Mouse (Mus musculus) heart, embryonic 12.5 days (tissue): Measurements from ENCODE around the gene Rxra. TPM values are rescaled to one million over a fixed set of nuclear protein-coding genes. Genes with fewer than 3 reads are reported as not detected.

Experiments used
- ATAC-seq: fragments of 200-750 bp; cut with Nextera tagmentation; 2 replicates; pipeline ENCODE4 v1.8.0; 2017; ENCODE audit warnings: moderate TSS enrichment, moderate library complexity; ENCODE audit not compliant: insufficient number of reproducible peaks, low FRiP score
- H3K27ac ChIP-seq: fragments of 300-500 bp; sonication (generic); 2 replicates; pipeline ENCODE4 v1.5.1; 2016; ENCODE audit warnings: mild to moderate bottlenecking, moderate library complexity; ENCODE audit not compliant: poor library complexity, severe bottlenecking
- H3K27me3 ChIP-seq: fragments of 300-500 bp; sonication (generic); replicated peaks from 2 replicates; pipeline ENCODE4 v1.6.1; 2016; ENCODE audit warnings: mild to moderate bottlenecking, moderate library complexity
- H3K36me3 ChIP-seq: fragments of 300-500 bp; sonication (generic); 2 replicates; pipeline ENCODE4 v1.6.1; 2016; ENCODE audit warnings: mild to moderate bottlenecking, moderate library complexity
- H3K4me1 ChIP-seq: fragments of 300-500 bp; sonication (generic); replicated peaks from 2 replicates; pipeline ENCODE4 v1.6.1; 2016; ENCODE audit warnings: mild to moderate bottlenecking
- H3K4me2 ChIP-seq: fragments of 300-500 bp; sonication (generic); 2 replicates; pipeline ENCODE4 v1.6.1; 2016; ENCODE audit warnings: mild to moderate bottlenecking, moderate library complexity
- H3K4me3 ChIP-seq: fragments of 300-500 bp; sonication (generic); 2 replicates; pipeline ENCODE4 v1.5.1; 2016; ENCODE audit warnings: mild to moderate bottlenecking
- H3K9ac ChIP-seq: fragments of 300-500 bp; sonication (generic); 2 replicates; pipeline ENCODE4 v1.6.1; 2016; ENCODE audit warnings: mild to moderate bottlenecking, moderate library complexity
- H3K9me3 ChIP-seq: fragments of 300-500 bp; sonication (generic); replicated peaks from 2 replicates; pipeline ENCODE4 v1.6.1; 2016; ENCODE audit warnings: mild to moderate bottlenecking, moderate library complexity
- WGBS: fragments of 180-500 bp; shearing (Covaris S2); methylation state at CpG from one replicate; pipeline ENCODE4 v1.1.7; 2016; 5-methylcytosine and 5-hydroxymethylcytosine counted together
- polyA plus RNA-seq: library from polyadenylated mRNA; unstranded; fragments of >200 nt; fragmentation: Nextera tagmentation; extraction: Ambion mirVana; gene quantifications from 2 replicates; pipeline ENCODE4 v1.2.1, GENCODE M21; 2016

Gene Rxra
- 7.8 and 8.6 TPM in 2 replicates for polyA plus RNA-seq

DNA sequence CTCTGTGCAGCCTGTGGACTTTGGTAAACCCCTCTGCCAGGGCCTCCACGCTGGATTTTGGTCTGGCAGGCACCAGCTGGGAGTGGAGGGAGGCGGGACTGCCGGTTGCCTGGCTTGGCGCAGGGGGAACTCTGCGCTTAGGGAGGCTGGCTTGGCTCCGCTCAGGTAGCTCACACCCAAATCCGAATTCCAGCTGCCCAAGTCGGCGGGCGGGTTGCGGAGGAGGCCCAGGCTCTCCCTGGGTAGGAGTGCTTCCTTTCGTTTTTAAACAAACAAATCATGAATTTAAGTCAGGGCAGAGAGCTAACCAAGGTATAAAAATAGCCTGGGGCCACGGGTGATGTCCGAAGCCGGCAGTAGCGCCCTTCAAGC, at the start of gene Rxra:
Gene Rxra (plus strand): TSS at position 335 of the 372 bp plus-strand sequence.
- no peaks in the 10 kb centered on the region for H3K9me3 ChIP-seq
- ATAC-seq, result no peak
- peaks cover 53% of the 10 kb centered on the region for H3K4me1 ChIP-seq
- 3% methylated on average over 16 of the region's 16 CpGs for WGBS
- H3K36me3 ChIP-seq, result no peaks in the 10 kb centered on the region
- peak within 1 kb of the TSS; percentile 95 for H3K4me3 ChIP-seq
- peak within 1 kb of the TSS; percentile 95 for H3K9ac ChIP-seq
- no peaks in the 10 kb centered on the region for H3K27me3 ChIP-seq
- peak within 1 kb of the TSS; percentile 89 for H3K4me2 ChIP-seq
- H3K27ac ChIP-seq, result peak within 1 kb of the TSS; percentile 97

DNA sequence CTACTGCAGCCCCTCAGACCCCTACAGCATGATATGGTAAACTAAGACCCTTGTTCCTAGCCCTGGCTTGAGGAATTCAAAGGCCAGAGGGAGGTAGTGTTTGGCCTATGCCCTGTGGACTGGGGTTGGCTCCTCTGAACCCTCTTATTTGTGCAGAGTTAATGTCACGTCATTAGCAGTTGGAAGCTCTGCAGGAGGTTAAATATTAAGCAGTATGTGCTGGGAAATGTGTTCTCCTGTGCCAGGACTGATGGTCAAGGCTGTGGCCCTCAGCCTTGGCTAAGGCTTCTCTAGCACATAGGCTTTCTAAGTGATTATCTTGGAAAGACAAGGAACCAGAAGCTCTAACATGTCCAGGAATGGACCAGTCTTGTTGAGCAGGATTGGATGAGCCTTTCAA, 49.6 kb upstream of the Rxra start:
- WGBS, result 78% methylated on average over 1 of the region's 1 CpGs
- H3K4me1 ChIP-seq, result peaks cover 6% of the 10 kb centered on the region; the same call in 1 of the 2 replicates
- H3K9me3 ChIP-seq, result no peaks in the 10 kb centered on the region
- no peak overlapping the region for H3K27ac ChIP-seq
- no peak overlapping the region for H3K4me3 ChIP-seq
- no peaks in the 10 kb centered on the region for H3K36me3 ChIP-seq
- ATAC-seq, result no peak
- H3K4me2 ChIP-seq, result no peak overlapping the region
- 0 out of 2 replicates have a peak, but pooled peaks cover 3% of the 10 kb centered on the region for H3K27me3 ChIP-seq
- no peak overlapping the region for H3K9ac ChIP-seq

DNA sequence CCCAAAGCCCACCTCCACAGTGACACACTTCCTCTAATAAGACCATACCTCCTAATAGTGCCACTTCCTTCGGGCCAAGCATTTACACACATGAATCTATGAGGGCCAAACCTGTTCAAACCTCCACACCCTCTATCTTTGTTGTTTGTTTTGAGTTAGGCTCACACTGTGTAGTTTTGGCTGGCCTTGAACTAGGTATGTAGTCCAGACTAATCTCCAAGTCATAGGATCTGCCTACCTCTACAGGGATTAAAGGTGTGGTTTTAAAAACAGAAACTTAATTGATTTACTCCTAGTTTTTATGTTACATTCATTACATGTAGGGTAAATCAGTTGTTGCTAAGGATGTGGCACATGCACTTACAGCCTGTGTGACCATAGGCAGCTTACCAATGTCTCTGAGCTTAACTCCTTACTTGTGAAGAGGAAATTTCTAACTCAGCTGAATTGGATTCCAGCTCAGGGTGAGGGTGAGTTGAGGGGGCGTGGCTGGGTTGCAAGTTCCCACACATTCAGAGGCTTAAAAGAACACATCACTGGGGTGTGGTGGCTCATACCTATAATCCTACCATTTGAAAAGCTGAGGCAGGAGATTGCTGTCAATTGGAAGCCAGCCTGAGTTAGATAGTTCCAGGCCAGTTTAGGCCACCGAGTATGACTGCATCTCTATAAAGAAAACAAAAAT, 45.5 kb upstream of the Rxra start:
- ATAC-seq, result no peak
- H3K4me3 ChIP-seq, result no peak overlapping the region
- no peaks in the 10 kb centered on the region for H3K9me3 ChIP-seq
- H3K27ac ChIP-seq, result no peak overlapping the region
- H3K9ac ChIP-seq, result no peak overlapping the region
- H3K36me3 ChIP-seq, result no peaks in the 10 kb centered on the region
- no peak overlapping the region for H3K4me2 ChIP-seq
- WGBS, result 84% methylated on average over 3 of the region's 3 CpGs
- 0 out of 2 replicates have a peak, but pooled peaks cover 3% of the 10 kb centered on the region for H3K27me3 ChIP-seq
- peaks cover 16% of the 10 kb centered on the region for H3K4me1 ChIP-seq

DNA sequence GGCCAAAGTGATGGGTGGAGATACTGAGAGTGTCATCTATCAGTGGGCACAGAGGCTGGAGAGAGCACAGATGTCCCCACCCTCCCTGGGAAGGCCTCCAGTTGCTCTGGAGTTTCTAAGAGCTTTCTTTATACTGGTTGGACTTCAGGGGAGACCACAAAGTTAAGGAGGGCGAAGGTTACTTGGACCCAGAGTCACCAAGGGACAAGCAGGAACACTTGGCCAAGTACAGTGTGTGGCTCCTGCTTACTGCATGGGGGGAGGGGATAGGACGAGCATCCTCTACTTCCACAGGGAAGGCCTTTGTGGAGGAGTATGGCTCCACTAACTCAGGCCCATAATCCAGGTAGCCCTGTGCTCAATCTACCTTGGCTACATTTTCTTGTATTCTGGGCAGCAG, 42.8 kb upstream of the Rxra start:
- Histone ChIP-seq H3K27ac (no peak overlapping the region), H3K4me1 (peaks cover 38% of the 10 kb centered on the region), H3K4me2 (no peak overlapping the region), H3K36me3 (no peaks in the 10 kb centered on the region), H3K9me3 (no peaks in the 10 kb centered on the region), H3K27me3 (no peaks in the 10 kb centered on the region), H3K4me3 (no peak overlapping the region), H3K9ac (no peak overlapping the region)
- no peak for ATAC-seq
- 69% methylated on average over 2 of the region's 2 CpGs for WGBS

DNA sequence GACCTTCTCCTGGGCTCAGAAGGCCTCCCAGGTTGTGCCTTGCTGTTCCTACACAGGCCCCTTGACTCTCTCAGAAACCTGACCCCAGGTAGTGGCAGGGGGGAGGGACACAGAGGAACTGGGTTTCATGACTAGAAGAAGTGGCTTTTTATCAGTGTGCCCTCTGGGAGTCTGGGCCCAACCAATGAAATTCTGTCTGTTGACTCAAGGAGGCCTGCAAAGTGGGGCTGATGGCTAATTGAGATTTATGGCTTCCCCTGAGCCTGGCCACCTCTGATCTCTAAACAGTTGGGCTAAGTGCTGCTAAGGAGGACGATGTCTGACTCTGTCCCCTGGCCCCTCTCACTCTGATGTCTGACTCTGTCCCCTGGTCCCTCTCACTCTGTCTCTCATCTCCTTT, 42.2 kb upstream of the Rxra start:
- Histone ChIP-seq H3K4me2 (no peak overlapping the region), H3K9ac (no peak overlapping the region), H3K27me3 (no peaks in the 10 kb centered on the region), H3K27ac (no peak overlapping the region), H3K4me3 (no peak overlapping the region), H3K4me1 (peaks cover 44% of the 10 kb centered on the region), H3K36me3 (no peaks in the 10 kb centered on the region), H3K9me3 (no peaks in the 10 kb centered on the region)
- 75% methylated on average over 1 of the region's 1 CpGs for WGBS
- no peak for ATAC-seq

DNA sequence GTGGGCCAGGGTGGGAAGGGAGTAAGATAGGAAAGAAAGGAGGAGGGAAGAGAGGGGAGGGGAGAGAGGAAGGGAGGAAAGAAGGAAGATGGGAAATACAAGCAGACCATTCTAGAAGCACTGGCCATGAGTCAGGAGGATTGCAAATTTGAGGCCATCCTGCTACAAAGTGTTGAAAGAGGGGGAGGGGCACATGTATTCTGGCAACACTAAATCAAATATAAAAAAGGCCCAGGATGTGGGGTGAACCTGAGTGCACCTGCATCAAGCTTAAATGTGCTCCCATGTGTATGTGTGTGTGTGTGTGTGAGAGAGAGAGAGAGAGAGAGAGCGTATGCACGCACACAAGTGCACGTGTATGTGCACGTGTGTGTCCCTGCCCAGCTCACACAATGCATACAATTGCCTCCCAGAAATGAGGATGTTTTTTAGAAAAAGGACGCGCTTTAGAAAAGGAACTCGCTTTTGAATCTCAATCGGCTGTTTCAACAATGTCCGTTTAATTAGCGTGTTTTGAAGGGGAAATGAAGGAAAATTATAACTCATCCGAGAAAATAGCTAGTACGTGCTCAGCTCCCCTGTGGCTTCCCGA, 41.0 kb upstream of the Rxra start:
- Histone ChIP-seq H3K9ac (no peak overlapping the region), H3K4me2 (no peak overlapping the region), H3K36me3 (no peaks in the 10 kb centered on the region), H3K4me1 (peaks cover 47% of the 10 kb centered on the region), H3K27me3 (no peaks in the 10 kb centered on the region), H3K9me3 (no peaks in the 10 kb centered on the region), H3K4me3 (no peak overlapping the region), H3K27ac (no peak overlapping the region)
- no peak for ATAC-seq
- 93% methylated on average over 13 of the region's 13 CpGs for WGBS

DNA sequence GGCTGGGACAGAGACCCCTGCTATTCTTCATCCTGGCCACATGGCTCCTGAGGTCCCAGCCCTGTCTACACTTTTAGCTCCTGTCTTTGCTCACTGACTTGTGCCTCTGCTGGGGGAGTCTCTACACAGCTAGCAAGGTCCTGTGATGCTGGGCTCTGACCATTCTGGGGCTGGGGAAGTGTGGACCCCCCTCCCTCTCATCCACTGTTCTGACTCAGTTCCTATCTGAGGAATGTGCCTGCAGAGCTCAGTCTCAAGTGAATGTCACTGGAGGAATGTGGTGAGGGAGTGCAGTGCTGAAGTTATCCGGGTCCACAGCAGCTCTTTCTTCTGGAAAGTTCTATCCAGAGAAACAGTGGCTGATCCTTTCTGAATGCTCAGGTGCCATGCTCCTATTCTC, 39.4 kb upstream of the Rxra start:
- peak overlapping the region; percentile 91 for H3K27ac ChIP-seq
- H3K9me3 ChIP-seq, result no peaks in the 10 kb centered on the region
- ATAC-seq, result peak; percentile 85
- no peaks in the 10 kb centered on the region for H3K27me3 ChIP-seq
- H3K4me2 ChIP-seq, result no peak overlapping the region
- H3K4me1 ChIP-seq, result peaks cover 57% of the 10 kb centered on the region
- no peaks in the 10 kb centered on the region for H3K36me3 ChIP-seq
- 7% methylated on average over 1 of the region's 1 CpGs for WGBS
- H3K9ac ChIP-seq, result no peak overlapping the region
- H3K4me3 ChIP-seq, result no peak overlapping the region

DNA sequence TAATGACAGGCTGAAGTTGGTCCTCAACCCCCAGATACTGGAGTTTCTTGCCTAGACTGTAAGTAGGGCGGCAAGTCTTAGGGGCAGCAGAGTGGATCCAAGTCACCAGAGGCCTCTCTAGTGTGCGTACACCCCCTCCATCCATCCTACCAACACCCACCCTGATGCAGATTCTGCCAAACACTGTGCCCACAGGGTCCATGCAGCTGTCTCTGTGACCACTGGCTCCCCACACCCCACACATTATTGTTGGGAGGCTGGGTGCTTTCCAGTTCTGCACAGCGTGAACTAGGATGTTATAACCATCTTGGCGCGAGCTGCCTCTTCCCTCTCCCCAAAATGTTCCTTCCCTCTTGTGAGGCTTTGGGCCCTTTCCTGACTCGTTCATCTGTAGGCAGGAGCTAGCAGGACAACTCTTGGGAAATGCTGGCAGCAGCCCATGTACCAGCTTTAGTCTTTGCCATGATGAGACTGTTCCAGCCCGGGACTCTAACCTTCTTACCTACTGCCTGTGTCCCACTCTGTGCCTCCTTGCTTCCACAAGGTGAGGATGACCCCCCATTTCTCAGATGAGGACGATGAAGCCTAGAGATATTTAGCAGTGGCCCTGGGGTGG, 38.9 kb upstream of the Rxra start:
- Histone ChIP-seq H3K9ac (no peak overlapping the region), H3K4me1 (peaks cover 57% of the 10 kb centered on the region), H3K4me2 (no peak overlapping the region), H3K27ac (peak overlapping the region; percentile 91), H3K27me3 (0 out of 2 replicates have a peak, but pooled peaks cover under 1% of the 10 kb centered on the region), H3K9me3 (no peaks in the 10 kb centered on the region), H3K4me3 (no peak overlapping the region), H3K36me3 (no peaks in the 10 kb centered on the region)
- 79% methylated on average over 8 of the region's 8 CpGs for WGBS
- ATAC-seq, result no peak

DNA sequence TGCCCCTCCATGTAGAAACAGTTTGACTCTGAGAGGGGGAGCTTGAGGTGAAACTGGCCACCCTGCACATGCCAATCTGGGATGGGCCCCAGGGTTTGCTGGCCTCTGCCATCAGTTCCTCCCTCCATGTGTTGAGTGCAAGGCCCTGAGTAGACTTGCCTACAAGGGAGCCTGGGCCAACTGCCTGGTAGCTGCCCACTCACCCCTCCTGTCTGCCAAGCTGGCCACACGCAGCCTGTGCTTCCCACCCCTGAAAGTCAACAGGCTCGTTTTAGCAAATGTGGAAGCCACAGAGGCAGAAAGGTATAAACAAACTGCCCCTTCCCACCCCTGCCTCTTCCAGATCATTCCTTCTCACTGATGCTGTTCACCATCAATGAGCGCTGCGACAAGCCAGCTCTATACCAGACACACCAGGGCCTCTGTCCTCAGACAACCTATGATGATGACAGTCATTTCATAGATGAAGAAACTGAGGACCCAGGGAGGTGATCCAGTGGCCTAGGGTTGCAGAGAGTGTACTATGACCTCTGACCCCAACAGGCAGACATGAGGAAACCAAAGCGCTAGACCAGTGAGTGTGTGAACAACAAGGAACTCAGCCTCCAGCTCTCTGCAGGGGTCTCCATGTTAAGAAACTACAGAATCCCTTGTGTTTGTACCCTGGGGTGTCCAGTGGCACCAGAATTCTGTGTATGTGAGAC, 36.5 kb upstream of the Rxra start:
- peaks cover 49% of the 10 kb centered on the region for H3K4me1 ChIP-seq
- H3K36me3 ChIP-seq, result no peaks in the 10 kb centered on the region
- ATAC-seq, result no peak
- no peak overlapping the region for H3K27ac ChIP-seq
- no peaks in the 10 kb centered on the region for H3K9me3 ChIP-seq
- no peak overlapping the region for H3K4me3 ChIP-seq
- no peak overlapping the region for H3K4me2 ChIP-seq
- WGBS, result 80% methylated on average over 5 of the region's 5 CpGs
- no peak overlapping the region for H3K9ac ChIP-seq
- H3K27me3 ChIP-seq, result 0 out of 2 replicates have a peak, but pooled peaks cover 6% of the 10 kb centered on the region

DNA sequence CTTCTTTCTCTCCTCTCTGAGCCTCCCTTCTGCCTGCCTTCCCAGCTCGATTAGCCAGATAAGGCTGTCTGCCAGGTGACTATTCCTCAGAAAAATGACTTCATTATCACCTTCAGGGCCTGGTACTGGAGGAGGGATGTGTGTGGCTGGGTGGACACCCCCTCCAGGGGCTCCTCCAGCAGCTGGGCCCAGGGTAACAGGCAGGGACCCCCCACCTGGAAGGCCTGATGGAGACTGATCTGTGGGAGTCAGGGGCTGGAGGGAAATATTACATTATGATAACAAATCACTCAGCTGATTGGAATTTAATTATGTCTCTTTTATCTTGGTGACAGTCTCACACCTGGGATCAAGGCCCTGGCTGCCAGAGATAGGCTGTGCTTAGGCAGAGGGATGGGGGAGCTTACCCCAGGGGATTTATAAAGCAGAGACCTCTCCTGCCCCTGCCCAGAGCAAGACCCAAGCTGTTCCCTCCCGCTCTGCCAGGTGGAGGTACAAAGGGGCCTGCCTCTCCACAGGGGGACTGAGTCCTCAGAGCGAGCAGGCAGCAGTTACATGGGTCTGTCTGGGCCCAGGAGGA, 35.2 kb upstream of the Rxra start:
- Histone ChIP-seq H3K27me3 (0 out of 2 replicates have a peak, but pooled peaks cover 6% of the 10 kb centered on the region), H3K4me3 (no peak overlapping the region), H3K4me1 (peaks cover 51% of the 10 kb centered on the region), H3K36me3 (no peaks in the 10 kb centered on the region), H3K9ac (no peak overlapping the region), H3K27ac (no peak overlapping the region), H3K4me2 (no peak overlapping the region), H3K9me3 (no peaks in the 10 kb centered on the region)
- ATAC-seq, result no peak
- WGBS, result 45% methylated on average over 3 of the region's 3 CpGs
